Mouse (Mus musculus): ENCODE results near the gene Gm21985.

- TF ChIP-seq POLR2A (IDR thresholded peaks at IDR 0.05; ENCODE audit: borderline replicate concordance, extremely low read depth, insufficient read depth, insufficient read length, poor library complexity, severe bottlenecking) (no peak), CTCF (IDR thresholded peaks at IDR 0.05; ENCODE audit: borderline replicate concordance, extremely low read depth, insufficient read depth, insufficient read length) (no peak)
Observed at GRCm38 (mm10) chr2:112241787-112242186, 24.3 kb upstream of the Gm21985 start.

Measured in brain, embryonic 14.5 days (tissue).